Mouse (Mus musculus): Measurements from ENCODE around the gene Zfp92.

DNA sequence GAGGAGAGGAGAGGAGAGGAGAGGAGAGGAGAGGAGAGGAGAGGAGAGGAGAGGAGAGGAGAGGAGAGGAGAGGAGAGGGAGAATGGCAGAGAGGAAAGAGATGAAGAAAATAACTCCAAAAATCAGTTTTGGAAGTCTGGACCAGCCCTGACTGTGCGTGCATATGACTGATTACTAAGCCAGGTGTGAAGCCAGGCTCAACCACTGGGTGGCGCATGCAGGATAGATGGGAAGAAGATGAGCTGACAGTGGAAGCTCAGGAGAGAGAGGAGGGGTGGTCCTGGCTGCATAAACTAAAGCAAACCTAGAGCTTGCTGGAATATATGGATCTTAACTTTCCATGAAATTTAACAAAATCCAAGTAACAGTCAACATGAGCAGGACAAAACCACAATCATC is 41.1 kb downstream of the Zfp92 start:
- TF ChIP-seq USF1 (IDR thresholded peaks at IDR 0.05; ENCODE audit: low read depth) = no peak
- TF ChIP-seq E2F4 (IDR thresholded peaks at IDR 0.05; ENCODE audit: insufficient read depth) = no peak
- TF ChIP-seq POLR2A (IDR thresholded peaks at IDR 0.05; ENCODE audit: insufficient read length, low read depth) = no peak
- no peak for TF ChIP-seq TCF12 (IDR thresholded peaks at IDR 0.05; ENCODE audit: insufficient read depth, poor library complexity, severe bottlenecking)
- TF ChIP-seq MYOG (IDR thresholded peaks at IDR 0.05; ENCODE audit: control insufficient read depth in 1 of 3, insufficient read depth in 1 of 3, insufficient read length in 2 of 3, low read depth in 2 of 3) = no peak
- no peak for TF ChIP-seq CEBPB (IDR thresholded peaks at IDR 0.05; ENCODE audit: insufficient read depth, poor library complexity, severe bottlenecking)
- no peak for TF ChIP-seq POLR2AphosphoS2 (IDR thresholded peaks at IDR 0.05; ENCODE audit: insufficient read length, low read depth)
- no peak for TF ChIP-seq MYOD1 (IDR thresholded peaks at IDR 0.05; ENCODE audit: control insufficient read depth in 1 of 3, insufficient read length in 2 of 3, low read depth in 2 of 3)
- no peak for TF ChIP-seq MAX (IDR thresholded peaks at IDR 0.05; ENCODE audit: low read depth)
- no peak for TF ChIP-seq REST (IDR thresholded peaks at IDR 0.05; ENCODE audit: insufficient read depth, insufficient read length)
- TF ChIP-seq SRF (IDR thresholded peaks at IDR 0.05; ENCODE audit: control insufficient read depth, insufficient read length, low read depth) = no peak

All from myocyte (in vitro differentiated cells).